Mouse (Mus musculus) erythroid progenitor cell, adult 5-6 weeks (primary cell): ENCODE data around the gene Them7. TPM values are rescaled to one million over a fixed set of nuclear protein-coding genes. Genes with fewer than 3 reads are reported as not detected.

ENCODE experiments used
- ATAC-seq: replicated peaks from 2 replicates; pipeline ENCODE4 v1.8.0; 2016; ENCODE audit warnings: moderate number of reproducible peaks, mild to moderate bottlenecking, moderate TSS enrichment, inconsistent platforms; ENCODE audit not compliant: poor library complexity, low FRiP score, severe bottlenecking
- total RNA-seq, 2 experiments: library from RNA; stranded (forward) in 1 of 2; stranded (reverse) in 1 of 2; fragments of 150-400 nt in 1 of 2; fragments of 186-747, 209-891 nt in 1 of 2; gene quantifications; 2 replicates each; pipeline versions ENCODE4 v1.2.3 to v1.2.4; 2015 to 2017; ENCODE audit warnings: low replicate concordance in 2 of 2

Them7 gene
- total RNA-seq, 2 experiments from 2014 or later, result not detected

- peak; percentile 20; the same call in 1 of the 2 replicates for ATAC-seq
Measured at GRCm38 (mm10) chr2:105399085-105399891, 175.2 kb downstream of the Them7 start, which contains the start of gene Rcn1. Gene Rcn1 (minus strand): TSS chr2:105399319.

GRCm38 (mm10) chr2:105400558-105400957 lies 176.4 kb downstream of the Them7 start:
- no peak for ATAC-seq

- ATAC-seq, result no peak
Measured at GRCm38 (mm10) chr2:105402180-105402579, 178.1 kb downstream of the Them7 start.

- ATAC-seq, result no peak
Measured at GRCm38 (mm10) chr2:105408511-105408910, 184.4 kb downstream of the Them7 start.

- ATAC-seq, result no peak
Measured at GRCm38 (mm10) chr2:105409253-105409652, 185.1 kb downstream of the Them7 start.

- no peak for ATAC-seq
Measured at GRCm38 (mm10) chr2:105414309-105414708, 190.2 kb downstream of the Them7 start.

- no peak for ATAC-seq
Measured at GRCm38 (mm10) chr2:105416046-105416659, 192.0 kb downstream of the Them7 start.

GRCm38 (mm10) chr2:105416660-105417348 lies 192.7 kb downstream of the Them7 start:
- no peak for ATAC-seq

- ATAC-seq, result no peak
Measured at GRCm38 (mm10) chr2:105417663-105418062, 193.5 kb downstream of the Them7 start.

GRCm38 (mm10) chr2:105418629-105419227 lies 194.6 kb downstream of the Them7 start:
- no peak for ATAC-seq

- no peak for ATAC-seq
Measured at GRCm38 (mm10) chr2:105427447-105427846, 203.3 kb downstream of the Them7 start.

GRCm38 (mm10) chr2:105428029-105428428 lies 203.9 kb downstream of the Them7 start:
- 0 out of 2 replicates have a peak, but pooled peaks have one; percentile 61 for ATAC-seq

GRCm38 (mm10) chr2:105428467-105428866 lies 204.3 kb downstream of the Them7 start:
- no peak for ATAC-seq

Other genes with a start within 250 kb of the Them7 start
- gene Eif3m, start 207.2 kb upstream of the Them7 start, total RNA-seq (2015; ENCODE audit: low replicate concordance), result 169 and 219 TPM in 2 replicates
- gene Eif3m, start 207.2 kb upstream of the Them7 start, total RNA-seq (2017; ENCODE audit: low replicate concordance), result 72.2 and 116 TPM in 2 replicates
- not detected in 2 replicates for gene Gm11060, start 132.3 kb upstream of the Them7 start, total RNA-seq (2015; ENCODE audit: low replicate concordance)
- gene Gm11060, start 132.3 kb upstream of the Them7 start, total RNA-seq (2017; ENCODE audit: low replicate concordance), result not detected in 2 replicates
- gene Wt1, start 97.8 kb upstream of the Them7 start, total RNA-seq (2015; ENCODE audit: low replicate concordance), result not detected in 2 replicates
- not detected in 2 replicates for gene Wt1, start 97.8 kb upstream of the Them7 start, total RNA-seq (2017; ENCODE audit: low replicate concordance)
- 3.4 and 10.8 TPM in 2 replicates for gene Rcn1, start 175.0 kb downstream of the Them7 start, total RNA-seq (2015; ENCODE audit: low replicate concordance)
- 6.0 and 8.2 TPM in 2 replicates for gene Rcn1, start 175.0 kb downstream of the Them7 start, total RNA-seq (2017; ENCODE audit: low replicate concordance)